Mouse (Mus musculus) neural tube, embryonic 12.5 days (tissue): ENCODE data around the gene Gm10220. TPM values are rescaled to one million over a fixed set of nuclear protein-coding genes. Genes with fewer than 3 reads are reported as not detected.

Experiments
- polyA plus RNA-seq: library from polyadenylated mRNA; unstranded; fragments of >200 nt; fragmentation: Nextera tagmentation; extraction: Ambion mirVana; gene quantifications from 2 replicates; pipeline ENCODE4 v1.2.1, GENCODE M21; 2016

Gene Gm10220
- polyA plus RNA-seq, 1 experiment from 2014 or later, result not detected

Other genes starting within 250 kb of the Gm10220 start
- gene Gm21663, start 179.0 kb downstream of the Gm10220 start, polyA plus RNA-seq, result not detected in 2 replicates
- 0.09 TPM in 1 of 2 replicates, not detected in the other for gene Gm21671, start 167.0 kb downstream of the Gm10220 start, polyA plus RNA-seq
- gene Gm21680, start 148.8 kb downstream of the Gm10220 start, polyA plus RNA-seq, result 0.06 TPM in 1 of 2 replicates, not detected in the other
- not detected in 2 replicates for gene Gm21698, start 132.8 kb downstream of the Gm10220 start, polyA plus RNA-seq
- gene Gm1979, start 116.6 kb downstream of the Gm10220 start, polyA plus RNA-seq, result not detected in 2 replicates
- not detected in 2 replicates for gene Gm5862, start 98.5 kb downstream of the Gm10220 start, polyA plus RNA-seq
- not detected in 2 replicates for gene Speer4a, start 81.9 kb downstream of the Gm10220 start, polyA plus RNA-seq
- gene Gm7347, start 62.8 kb downstream of the Gm10220 start, polyA plus RNA-seq, result 0.06 TPM in 1 of 2 replicates, not detected in the other
- gene Gm10471, start 32.1 kb downstream of the Gm10220 start, polyA plus RNA-seq, result not detected in 2 replicates
- gene 5031410I06Rik, start 16.1 kb downstream of the Gm10220 start, polyA plus RNA-seq, result not detected in 2 replicates
- gene Gm7361, start 136.3 kb upstream of the Gm10220 start, polyA plus RNA-seq, result not detected in 2 replicates